Mouse (Mus musculus): Measurements from ENCODE around the gene Cebpzos.
A peak's percentile ranks its signal among the peaks of the same experiment; 100 is the strongest.

Gene Cebpzos

GRCm38 (mm10) chr17:78913921-78914320 is 2.4 kb upstream of the Cebpzos start:
- Histone ChIP-seq H3K36me3 (ENCODE audit: control insufficient read depth, insufficient read depth, low read length, poor library complexity, severe bottlenecking) (no peaks in the 10 kb centered on the region; the same call in 1 of the 2 replicates), H3K27me3 (ENCODE audit: control insufficient read depth, insufficient read depth, low read length, poor library complexity, severe bottlenecking) (no peaks in the 10 kb centered on the region)
- DNase-seq (ENCODE audit: low read depth, low spot score): no peak

GRCm38 (mm10) chr17:78915772-78916171 is 528 bp upstream of the Cebpzos start:
- Histone ChIP-seq H3K36me3 (ENCODE audit: control insufficient read depth, insufficient read depth, low read length, poor library complexity, severe bottlenecking) (peaks cover 4% of the 10 kb centered on the region), H3K27me3 (ENCODE audit: control insufficient read depth, insufficient read depth, low read length, poor library complexity, severe bottlenecking) (no peaks in the 10 kb centered on the region)
- no peak for DNase-seq (ENCODE audit: low read depth, low spot score)

- Histone ChIP-seq H3K27me3 (ENCODE audit: control insufficient read depth, insufficient read depth, low read length, poor library complexity, severe bottlenecking) (no peaks in the 10 kb centered on the region), H3K36me3 (ENCODE audit: control insufficient read depth, insufficient read depth, low read length, poor library complexity, severe bottlenecking) (peaks cover 7% of the 10 kb centered on the region)
- DNase-seq (ENCODE audit: low read depth, low spot score): no peak
Observed at GRCm38 (mm10) chr17:78916899-78917298, 599 bp downstream of the Cebpzos start.

- DNase-seq (ENCODE audit: low read depth, low spot score): no peak
- H3K27me3 ChIP-seq (ENCODE audit: control insufficient read depth, insufficient read depth, low read length, poor library complexity, severe bottlenecking): no peaks in the 10 kb centered on the region
- peaks cover 7% of the 10 kb centered on the region for H3K36me3 ChIP-seq (ENCODE audit: control insufficient read depth, insufficient read depth, low read length, poor library complexity, severe bottlenecking)
Observed at GRCm38 (mm10) chr17:78917696-78918095, 1.4 kb downstream of the Cebpzos start.

- DNase-seq (ENCODE audit: low read depth, low spot score): peak; percentile 58
- Histone ChIP-seq H3K36me3 (ENCODE audit: control insufficient read depth, insufficient read depth, low read length, poor library complexity, severe bottlenecking) (peaks cover 17% of the 10 kb centered on the region), H3K27me3 (ENCODE audit: control insufficient read depth, insufficient read depth, low read length, poor library complexity, severe bottlenecking) (no peaks in the 10 kb centered on the region)
Observed at GRCm38 (mm10) chr17:78935857-78936256, 19.6 kb downstream of the Cebpzos start.

- Histone ChIP-seq H3K36me3 (ENCODE audit: control insufficient read depth, insufficient read depth, low read length, poor library complexity, severe bottlenecking) (peaks cover 13% of the 10 kb centered on the region), H3K27me3 (ENCODE audit: control insufficient read depth, insufficient read depth, low read length, poor library complexity, severe bottlenecking) (no peaks in the 10 kb centered on the region)
- DNase-seq (ENCODE audit: low read depth, low spot score): peak; percentile 98
Observed at GRCm38 (mm10) chr17:78936466-78937228, 20.3 kb downstream of the Cebpzos start, which contains the start of the genes Cebpz and Ndufaf7. Gene Cebpz, minus strand, starts transcription at chr17:78937066. Gene Ndufaf7, plus strand, starts transcription at chr17:78937136.

- DNase-seq (ENCODE audit: low read depth, low spot score): peak; percentile 11
- H3K36me3 ChIP-seq (ENCODE audit: control insufficient read depth, insufficient read depth, low read length, poor library complexity, severe bottlenecking): peaks cover 9% of the 10 kb centered on the region
- no peaks in the 10 kb centered on the region for H3K27me3 ChIP-seq (ENCODE audit: control insufficient read depth, insufficient read depth, low read length, poor library complexity, severe bottlenecking)
Observed at GRCm38 (mm10) chr17:78937229-78937853, 21.0 kb downstream of the Cebpzos start.

GRCm38 (mm10) chr17:78938927-78939326 is 22.6 kb downstream of the Cebpzos start:
- H3K36me3 ChIP-seq (ENCODE audit: control insufficient read depth, insufficient read depth, low read length, poor library complexity, severe bottlenecking): peaks cover 5% of the 10 kb centered on the region; the same call in 1 of the 2 replicates
- H3K27me3 ChIP-seq (ENCODE audit: control insufficient read depth, insufficient read depth, low read length, poor library complexity, severe bottlenecking): no peaks in the 10 kb centered on the region
- no peak for DNase-seq (ENCODE audit: low read depth, low spot score)

GRCm38 (mm10) chr17:78942579-78942978 is 26.3 kb downstream of the Cebpzos start:
- no peaks in the 10 kb centered on the region for H3K27me3 ChIP-seq (ENCODE audit: control insufficient read depth, insufficient read depth, low read length, poor library complexity, severe bottlenecking)
- peaks cover 2% of the 10 kb centered on the region; the same call in 1 of the 2 replicates for H3K36me3 ChIP-seq (ENCODE audit: control insufficient read depth, insufficient read depth, low read length, poor library complexity, severe bottlenecking)
- no peak for DNase-seq (ENCODE audit: low read depth, low spot score)

- Histone ChIP-seq H3K36me3 (ENCODE audit: control insufficient read depth, insufficient read depth, low read length, poor library complexity, severe bottlenecking) (peaks cover 14% of the 10 kb centered on the region), H3K27me3 (ENCODE audit: control insufficient read depth, insufficient read depth, low read length, poor library complexity, severe bottlenecking) (no peaks in the 10 kb centered on the region)
- DNase-seq (ENCODE audit: low read depth, low spot score): no peak
Observed at GRCm38 (mm10) chr17:78951225-78951624, 34.9 kb downstream of the Cebpzos start.

- H3K27me3 ChIP-seq (ENCODE audit: control insufficient read depth, insufficient read depth, low read length, poor library complexity, severe bottlenecking): no peaks in the 10 kb centered on the region
- no peak for DNase-seq (ENCODE audit: low read depth, low spot score)
- peaks cover 14% of the 10 kb centered on the region for H3K36me3 ChIP-seq (ENCODE audit: control insufficient read depth, insufficient read depth, low read length, poor library complexity, severe bottlenecking)
Observed at GRCm38 (mm10) chr17:78952070-78952469, 35.8 kb downstream of the Cebpzos start.

GRCm38 (mm10) chr17:78953240-78953639 is 36.9 kb downstream of the Cebpzos start:
- DNase-seq (ENCODE audit: low read depth, low spot score): no peak
- Histone ChIP-seq H3K27me3 (ENCODE audit: control insufficient read depth, insufficient read depth, low read length, poor library complexity, severe bottlenecking) (no peaks in the 10 kb centered on the region), H3K36me3 (ENCODE audit: control insufficient read depth, insufficient read depth, low read length, poor library complexity, severe bottlenecking) (peaks cover 14% of the 10 kb centered on the region)

- Histone ChIP-seq H3K36me3 (ENCODE audit: control insufficient read depth, insufficient read depth, low read length, poor library complexity, severe bottlenecking) (peaks cover 10% of the 10 kb centered on the region; the same call in 1 of the 2 replicates), H3K27me3 (ENCODE audit: control insufficient read depth, insufficient read depth, low read length, poor library complexity, severe bottlenecking) (no peaks in the 10 kb centered on the region)
- no peak for DNase-seq (ENCODE audit: low read depth, low spot score)
Observed at GRCm38 (mm10) chr17:78959473-78959872, 43.2 kb downstream of the Cebpzos start.

- Histone ChIP-seq H3K36me3 (ENCODE audit: control insufficient read depth, insufficient read depth, low read length, poor library complexity, severe bottlenecking) (peaks cover 4% of the 10 kb centered on the region; the same call in 1 of the 2 replicates), H3K27me3 (ENCODE audit: control insufficient read depth, insufficient read depth, low read length, poor library complexity, severe bottlenecking) (no peaks in the 10 kb centered on the region)
- no peak for DNase-seq (ENCODE audit: low read depth, low spot score)
Observed at GRCm38 (mm10) chr17:78964387-78964786, 48.1 kb downstream of the Cebpzos start.
